Mouse (Mus musculus): ENCODE results near the gene Rufy3.

Gene Rufy3

GRCm38 (mm10) chr5:88575506-88576338, 10.9 kb downstream of the Rufy3 start:
- DNase-seq (ENCODE audit: low spot score) = no peak

GRCm38 (mm10) chr5:88580681-88581080, 15.8 kb downstream of the Rufy3 start:
- DNase-seq (ENCODE audit: low spot score) = no peak

- DNase-seq (ENCODE audit: low spot score) = no peak
Observed at GRCm38 (mm10) chr5:88581343-88581742, 16.5 kb downstream of the Rufy3 start.

- DNase-seq (ENCODE audit: low spot score) = peak; percentile 82
Observed at GRCm38 (mm10) chr5:88583271-88584031, 18.6 kb downstream of the Rufy3 start.

GRCm38 (mm10) chr5:88584061-88584460, 19.2 kb downstream of the Rufy3 start:
- peak; percentile 58 for DNase-seq (ENCODE audit: low spot score)

GRCm38 (mm10) chr5:88586407-88587174, 21.8 kb downstream of the Rufy3 start:
- DNase-seq (ENCODE audit: low spot score) = no peak

GRCm38 (mm10) chr5:88587211-88587934, 22.5 kb downstream of the Rufy3 start:
- peak; percentile 62 for DNase-seq (ENCODE audit: low spot score)

GRCm38 (mm10) chr5:88588481-88588880, 23.6 kb downstream of the Rufy3 start:
- DNase-seq (ENCODE audit: low spot score) = no peak

GRCm38 (mm10) chr5:88593421-88594172, 28.8 kb downstream of the Rufy3 start:
- no peak for DNase-seq (ENCODE audit: low spot score)

GRCm38 (mm10) chr5:88594173-88594569, 29.3 kb downstream of the Rufy3 start:
- DNase-seq (ENCODE audit: low spot score) = no peak

GRCm38 (mm10) chr5:88595537-88596455, 31.0 kb downstream of the Rufy3 start:
- no peak for DNase-seq (ENCODE audit: low spot score)

GRCm38 (mm10) chr5:88598961-88599360, 34.1 kb downstream of the Rufy3 start:
- no peak for DNase-seq (ENCODE audit: low spot score)

GRCm38 (mm10) chr5:88602030-88602429, 37.2 kb downstream of the Rufy3 start:
- DNase-seq (ENCODE audit: low spot score) = no peak

GRCm38 (mm10) chr5:88602713-88603112, 37.9 kb downstream of the Rufy3 start:
- no peak for DNase-seq (ENCODE audit: low spot score)

GRCm38 (mm10) chr5:88604046-88604445, 39.2 kb downstream of the Rufy3 start:
- DNase-seq (ENCODE audit: low spot score) = no peak

GRCm38 (mm10) chr5:88604641-88605358, 40.0 kb downstream of the Rufy3 start:
- DNase-seq (ENCODE audit: low spot score) = no peak

GRCm38 (mm10) chr5:88614129-88614528, 49.3 kb downstream of the Rufy3 start:
- DNase-seq (ENCODE audit: low spot score) = no peak

- DNase-seq (ENCODE audit: low spot score) = no peak
Observed at GRCm38 (mm10) chr5:88616988-88617387, 52.1 kb downstream of the Rufy3 start.

GRCm38 (mm10) chr5:88627545-88627944, 62.7 kb downstream of the Rufy3 start:
- no peak for DNase-seq (ENCODE audit: low spot score)

Data from embryo, embryonic 10 days (tissue).